In genomic region chr8:80948405-80949183, GRCm38 (mm10) we compare ENCODE assay signal across 10 mouse cellular contexts.
A peak's percentile ranks its signal among the peaks of the same experiment; 100 is the strongest.
DNase-seq lines count a peak whose midpoint lies in the region; ATAC-seq and TF ChIP-seq lines count a peak whose summit lies in the region.
"Had no signal": no experiment of that assay in that cellular context is flagged by ENCODE, and none has a peak within 500 bp of the region (broad histone marks: within the 10 kb centered on the region; RNA-seq: fewer than 3 reads in every experiment).

No protein-coding gene starts in this region.

- no peak overlapping the region for H3K9ac ChIP-seq in kidney, embryonic 15.5 days
- no peak overlapping the region for H3K9ac ChIP-seq in embryonic facial prominence, embryonic 13.5 days
- H3K9ac ChIP-seq in liver, postnatal 0 days (replicated peaks) = no peak overlapping the region
- H3K9ac ChIP-seq in stomach, embryonic 16.5 days (ENCODE audit: low read length) = no peak overlapping the region
- H3K9ac ChIP-seq in forebrain, embryonic 12.5 days = no peak overlapping the region

- TF ChIP-seq CTCF in liver, postnatal 0 days (IDR thresholded peaks at IDR 0.05; ENCODE audit: low read depth) = no peak

- H3K27ac ChIP-seq in kidney, embryonic 15.5 days = peak overlapping the region; percentile 14; the same call in 1 of the 2 replicates
- H3K27ac ChIP-seq in embryonic facial prominence, embryonic 13.5 days = 0 out of 2 replicates have a peak overlapping the region, but pooled peaks have one; percentile 63
- H3K27ac ChIP-seq in liver, postnatal 0 days (ENCODE audit: low read depth) = peak overlapping the region; percentile 41; the same call in 1 of the 2 replicates
- no peak overlapping the region for H3K27ac ChIP-seq in stomach, embryonic 16.5 days (ENCODE audit: low read length)
- no peak overlapping the region for H3K27ac ChIP-seq in forebrain, embryonic 12.5 days

- no peaks in the 10 kb centered on the region for H3K36me3 ChIP-seq in kidney, embryonic 15.5 days
- H3K36me3 ChIP-seq in embryonic facial prominence, embryonic 13.5 days = no peaks in the 10 kb centered on the region
- H3K36me3 ChIP-seq in liver, postnatal 0 days (replicated peaks; ENCODE audit: insufficient read depth, low read length) = no peaks in the 10 kb centered on the region
- H3K36me3 ChIP-seq in stomach, embryonic 16.5 days (ENCODE audit: control insufficient read depth, insufficient read depth, low read length) = no peaks in the 10 kb centered on the region
- H3K36me3 ChIP-seq in forebrain, embryonic 12.5 days (replicated peaks) = no peaks in the 10 kb centered on the region

- H3K27me3 ChIP-seq in kidney, embryonic 15.5 days = no peaks in the 10 kb centered on the region
- no peaks in the 10 kb centered on the region for H3K27me3 ChIP-seq in embryonic facial prominence, embryonic 13.5 days
- no peaks in the 10 kb centered on the region for H3K27me3 ChIP-seq in liver, postnatal 0 days (ENCODE audit: insufficient read depth, low read length)
- no peaks in the 10 kb centered on the region for H3K27me3 ChIP-seq in stomach, embryonic 16.5 days (ENCODE audit: control insufficient read depth, insufficient read depth, low read length)
- H3K27me3 ChIP-seq in forebrain, embryonic 12.5 days = no peaks in the 10 kb centered on the region

- TF ChIP-seq EP300 in liver, postnatal 0 days (IDR thresholded peaks at IDR 0.05; ENCODE audit: low read depth) = peak; percentile 68

- 57% methylated on average over 7 of the region's 7 CpGs for WGBS in kidney, embryonic 15.5 days
- 53% methylated on average over 7 of the region's 7 CpGs for WGBS in embryonic facial prominence, embryonic 13.5 days
- 27% methylated on average over 7 of the region's 7 CpGs for WGBS in liver, postnatal 0 days (ENCODE audit: insufficient replicate concordance)
- WGBS in stomach, embryonic 16.5 days = 49% methylated on average over 7 of the region's 7 CpGs
- WGBS in forebrain, embryonic 12.5 days = 84% methylated on average over 7 of the region's 7 CpGs

- H3K4me1 ChIP-seq in kidney, embryonic 15.5 days = peaks cover 24% of the 10 kb centered on the region
- H3K4me1 ChIP-seq in embryonic facial prominence, embryonic 13.5 days = peaks cover 9% of the 10 kb centered on the region
- peaks cover 6% of the 10 kb centered on the region; the same call in 1 of the 2 replicates for H3K4me1 ChIP-seq in liver, postnatal 0 days (ENCODE audit: insufficient read depth)
- no peaks in the 10 kb centered on the region for H3K4me1 ChIP-seq in stomach, embryonic 16.5 days (ENCODE audit: control insufficient read depth, insufficient read depth, low read length)
- 0 out of 2 replicates have a peak, but pooled peaks cover 5% of the 10 kb centered on the region for H3K4me1 ChIP-seq in forebrain, embryonic 12.5 days

- H3K9me3 ChIP-seq in kidney, embryonic 15.5 days (replicated peaks) = no peaks in the 10 kb centered on the region
- H3K9me3 ChIP-seq in embryonic facial prominence, embryonic 13.5 days = no peaks in the 10 kb centered on the region
- no peaks in the 10 kb centered on the region for H3K9me3 ChIP-seq in liver, postnatal 0 days (ENCODE audit: low read length)
- no peaks in the 10 kb centered on the region for H3K9me3 ChIP-seq in stomach, embryonic 16.5 days (replicated peaks; ENCODE audit: control insufficient read depth, low read length)
- H3K9me3 ChIP-seq in forebrain, embryonic 12.5 days = no peaks in the 10 kb centered on the region

- H3K4me2 ChIP-seq in kidney, embryonic 15.5 days = no peak overlapping the region
- H3K4me2 ChIP-seq in embryonic facial prominence, embryonic 13.5 days = no peak overlapping the region
- no peak overlapping the region for H3K4me2 ChIP-seq in liver, postnatal 0 days (ENCODE audit: low read depth, low read length)
- H3K4me2 ChIP-seq in stomach, embryonic 16.5 days (ENCODE audit: low read depth, low read length) = no peak overlapping the region
- H3K4me2 ChIP-seq in forebrain, embryonic 12.5 days = no peak overlapping the region
- H3K4me2 ChIP-seq: heart, embryonic 11.5 days had no signal

- no peak overlapping the region for H3K4me3 ChIP-seq in kidney, embryonic 15.5 days (replicated peaks)
- no peak overlapping the region for H3K4me3 ChIP-seq in embryonic facial prominence, embryonic 13.5 days
- H3K4me3 ChIP-seq in liver, postnatal 0 days (ENCODE audit: low read depth, low read length) = no peak overlapping the region
- H3K4me3 ChIP-seq in stomach, embryonic 16.5 days (replicated peaks; ENCODE audit: low read length) = no peak overlapping the region
- no peak overlapping the region for H3K4me3 ChIP-seq in forebrain, embryonic 12.5 days (replicated peaks)
- H3K4me3 ChIP-seq: erythroblast, embryonic 14.5 days had no signal

- DNase-seq in kidney, adult 18-20 months = no peak
- DNase-seq in liver, postnatal 0 days = peak; percentile 43
- DNase-seq in cerebellum, postnatal 4 days (ENCODE audit: low spot score in 2 of 2) = no peak
- DNase-seq in spleen, adult 12 weeks (ENCODE audit: low spot score) = no peak

- ATAC-seq in kidney, embryonic 15.5 days (replicated peaks; ENCODE audit: low FRiP score) = no peak
- no peak for ATAC-seq in embryonic facial prominence, embryonic 13.5 days (ENCODE audit: insufficient number of reproducible peaks, insufficient read depth, low FRiP score, low TSS enrichment, low read depth)
- peak; percentile 80 for ATAC-seq in liver, postnatal 0 days
- 0 out of 2 replicates have a peak, but pooled peaks have one; percentile 33 for ATAC-seq in stomach, embryonic 16.5 days (ENCODE audit: insufficient read depth, low FRiP score)
- ATAC-seq in forebrain, embryonic 12.5 days (ENCODE audit: low FRiP score) = no peak

Comparison
In these comparisons a context has a peak if more than half of its experiments do, and no peak if none do; other contexts are left out.
1. ATAC-seq: peak in liver, postnatal 0 days (single experiment) and stomach, embryonic 16.5 days (single experiment); none in kidney, embryonic 15.5 days (single experiment), embryonic facial prominence, embryonic 13.5 days (single experiment) and forebrain, embryonic 12.5 days (single experiment).
2. H3K27ac ChIP-seq: peak in kidney, embryonic 15.5 days (single experiment), embryonic facial prominence, embryonic 13.5 days (single experiment) and liver, postnatal 0 days (single experiment); none in stomach, embryonic 16.5 days (single experiment) and forebrain, embryonic 12.5 days (single experiment).